Mouse (Mus musculus) frontal cortex, adult (tissue): ENCODE measurements at regions not wholly inside any gene's neighbourhood (a gene's known extent, or its start where the extent isn't known, plus 50 kb on each side); places are given as distances from the start of the nearest gene placed in this dataset.
"Not testable (repeated sequence)": the region's sequence is repeated elsewhere in the genome, so short reads cannot be mapped to it uniquely, and the experiment has no call there.

Experiments
- ATAC-seq: cut with Nextera tagmentation; 2 replicates; pipeline ENCODE4 v1.9.2; 2017; ENCODE audit warnings: mild to moderate bottlenecking, moderate library complexity, mixed read lengths; ENCODE audit not compliant: low TSS enrichment

DNA sequence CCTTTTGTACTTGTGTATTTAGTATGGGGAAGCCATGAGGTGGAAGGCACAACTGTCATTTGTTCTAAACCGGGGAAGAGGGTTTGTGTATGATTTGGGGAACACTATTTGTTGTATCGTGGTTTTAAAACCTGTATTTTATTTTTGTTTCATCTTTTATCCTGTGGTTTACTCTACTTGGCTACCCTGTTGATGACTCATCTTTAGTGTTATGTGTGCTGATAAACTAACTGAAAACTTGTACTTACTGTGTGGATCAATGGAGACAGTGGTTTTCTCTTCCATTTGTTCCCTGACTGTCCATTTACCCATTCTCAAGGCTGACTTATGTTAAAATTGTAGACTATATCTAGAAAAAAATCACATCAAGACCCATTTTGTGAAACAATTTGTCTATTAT lies 512.8 kb downstream of the Serpinb8 start:
- no peak for ATAC-seq

DNA sequence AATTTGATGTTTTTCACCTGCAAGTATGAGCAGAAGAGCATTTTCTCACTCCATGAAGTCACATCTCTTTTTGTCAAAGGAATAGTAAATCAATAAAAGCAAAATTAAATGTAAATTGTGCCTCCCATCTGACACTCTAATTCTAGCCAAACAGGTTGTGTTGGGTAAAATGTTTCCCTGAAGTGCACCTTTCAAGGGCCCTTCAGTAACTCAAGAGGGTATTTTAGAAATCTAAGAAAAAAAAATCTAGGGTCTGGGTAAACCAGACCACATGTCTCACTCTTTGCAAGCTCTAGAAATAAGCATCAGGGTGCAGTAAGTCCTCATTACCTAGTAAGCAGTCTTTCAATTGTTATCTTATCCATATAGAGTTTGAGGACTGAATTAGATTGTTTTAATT lies 521.2 kb downstream of the Serpinb8 start:
- no peak for ATAC-seq

DNA sequence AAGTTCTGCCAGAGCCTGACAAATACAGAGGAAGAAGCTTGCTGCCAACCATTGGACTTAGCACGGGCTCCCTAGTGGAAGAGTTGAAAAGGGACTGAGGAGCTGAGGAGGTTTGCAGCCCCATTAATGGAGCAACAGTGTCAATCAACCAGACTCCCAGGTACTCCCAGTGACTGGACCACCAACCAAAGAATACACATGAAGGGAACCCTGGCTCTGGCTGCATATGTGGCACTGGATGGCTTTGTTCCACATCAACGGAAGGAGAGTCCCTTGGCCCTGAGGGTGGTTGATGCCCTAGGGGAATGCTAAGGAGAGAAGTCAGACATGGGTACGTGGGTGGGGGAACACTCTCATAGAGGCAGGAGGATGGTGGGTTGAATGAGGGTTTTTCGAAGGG lies 537.6 kb downstream of the Serpinb8 start:
- no peak for ATAC-seq

DNA sequence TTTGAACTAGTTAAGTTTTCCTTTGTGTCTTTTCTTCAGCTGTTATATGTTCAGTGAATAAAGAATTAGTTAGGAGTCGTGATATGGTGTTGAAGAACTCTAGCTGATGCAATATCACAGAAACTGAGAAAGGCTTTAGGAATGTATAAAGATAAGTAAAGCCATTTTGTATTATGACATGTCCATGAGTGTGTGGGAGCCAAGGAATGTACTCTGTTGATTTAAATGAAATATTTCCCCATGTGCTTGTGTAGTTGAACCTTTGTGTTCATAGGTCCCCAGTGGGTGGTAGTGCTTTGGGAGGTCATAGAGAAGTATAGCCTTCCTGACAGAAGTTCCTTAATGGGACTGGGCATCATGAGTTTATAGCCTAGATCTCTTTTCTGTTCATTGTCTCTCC lies 542.2 kb downstream of the Serpinb8 start:
- ATAC-seq, result no peak

DNA sequence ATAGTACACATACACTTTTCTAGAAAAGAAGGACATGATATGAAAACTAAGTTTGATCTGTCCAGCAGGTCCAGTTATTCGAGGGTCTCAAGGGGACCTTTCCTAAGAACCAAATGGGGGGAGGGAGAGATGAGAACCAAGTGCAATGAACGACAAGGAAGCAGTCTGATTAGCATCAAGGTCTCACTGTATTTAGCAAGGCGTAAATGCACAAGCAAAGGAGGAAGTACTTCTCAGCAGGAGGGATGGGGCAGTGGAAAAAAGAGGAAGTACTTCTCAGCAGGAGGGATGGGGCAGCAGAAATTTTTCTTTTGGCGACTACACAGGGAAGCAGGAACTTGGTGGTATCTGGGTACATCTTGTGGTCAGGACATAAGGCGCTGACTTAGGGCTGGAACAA lies 545.5 kb downstream of the Serpinb8 start:
- not testable (repeated sequence) for ATAC-seq

DNA sequence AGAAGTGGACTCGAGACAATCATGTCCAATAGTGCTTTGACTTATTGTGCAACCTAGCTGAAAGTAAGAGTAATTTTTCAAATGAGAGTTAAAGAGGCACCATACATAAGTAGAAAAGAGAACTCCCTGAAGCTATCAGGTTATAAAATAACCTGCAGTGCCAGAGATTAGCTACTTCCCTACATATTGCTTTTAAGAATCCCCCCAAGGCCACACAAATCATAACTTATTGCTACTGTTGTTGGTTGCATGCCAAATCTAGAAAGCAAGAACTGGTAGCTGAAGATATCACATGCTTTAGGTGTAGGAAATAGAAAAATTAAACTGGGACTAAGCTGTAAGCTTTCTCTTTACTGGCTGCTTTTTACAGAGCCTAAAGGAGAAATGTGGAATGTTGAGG lies 554.3 kb downstream of the Serpinb8 start:
- no peak for ATAC-seq

DNA sequence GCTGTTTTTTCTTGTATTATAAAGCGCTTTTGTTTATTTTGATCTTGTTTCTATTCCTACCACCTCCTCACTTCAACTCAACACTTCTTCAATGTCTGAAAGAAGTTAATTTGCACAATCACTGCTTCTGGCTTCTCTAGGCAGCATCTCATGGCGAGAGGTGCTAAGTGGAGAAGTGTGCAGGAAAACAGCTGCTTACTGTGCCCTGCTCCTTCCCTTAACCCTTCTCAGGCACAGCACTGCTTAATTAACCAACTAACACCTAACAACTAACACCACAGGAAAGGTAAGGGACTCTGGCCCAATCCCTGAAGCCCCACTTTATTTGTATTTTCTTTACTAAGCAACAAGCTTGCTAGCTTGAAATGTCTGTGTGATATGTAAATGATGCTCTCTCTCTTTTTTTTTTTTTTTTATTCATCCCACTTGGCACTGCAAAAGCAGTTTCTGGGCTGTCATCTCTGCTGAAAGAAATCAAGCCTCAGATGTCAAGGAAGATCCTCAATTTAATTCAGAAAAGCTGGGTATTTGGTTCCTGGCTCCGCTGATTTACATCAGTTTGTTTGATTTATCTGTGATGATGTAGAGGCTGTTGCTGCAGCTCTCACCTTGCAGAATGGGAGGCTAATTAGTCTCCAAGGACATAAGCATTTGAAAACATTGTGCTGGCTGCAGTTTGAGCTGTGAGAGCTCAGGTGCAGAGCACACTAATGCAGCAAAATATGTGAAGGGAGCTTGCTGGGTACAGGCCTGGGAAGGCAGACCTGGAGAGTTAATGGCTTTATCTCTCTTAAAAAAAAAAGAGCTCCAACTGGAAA lies 591.8 kb downstream of the Serpinb8 start:
- ATAC-seq, result peak; percentile 57

DNA sequence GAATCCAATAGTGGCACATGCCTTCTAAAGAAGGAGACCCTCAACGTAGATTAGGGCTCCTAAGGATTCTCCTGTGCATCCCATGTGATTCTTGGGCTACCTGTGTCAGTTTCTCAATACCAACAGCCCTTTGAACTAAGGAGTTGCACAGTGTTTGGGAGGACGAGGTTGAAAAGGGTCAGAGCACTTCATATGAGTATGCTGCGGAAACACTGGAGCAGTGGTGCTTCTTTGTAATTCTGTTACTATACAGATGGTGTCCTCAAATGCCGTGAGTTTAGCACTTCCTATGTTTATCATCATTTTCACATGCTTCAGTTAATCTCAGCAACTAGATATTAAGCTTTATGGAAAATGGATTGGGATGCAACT lies 592.3 kb downstream of the Serpinb8 start:
- peak; percentile 52; the same call in 1 of the 2 replicates for ATAC-seq

DNA sequence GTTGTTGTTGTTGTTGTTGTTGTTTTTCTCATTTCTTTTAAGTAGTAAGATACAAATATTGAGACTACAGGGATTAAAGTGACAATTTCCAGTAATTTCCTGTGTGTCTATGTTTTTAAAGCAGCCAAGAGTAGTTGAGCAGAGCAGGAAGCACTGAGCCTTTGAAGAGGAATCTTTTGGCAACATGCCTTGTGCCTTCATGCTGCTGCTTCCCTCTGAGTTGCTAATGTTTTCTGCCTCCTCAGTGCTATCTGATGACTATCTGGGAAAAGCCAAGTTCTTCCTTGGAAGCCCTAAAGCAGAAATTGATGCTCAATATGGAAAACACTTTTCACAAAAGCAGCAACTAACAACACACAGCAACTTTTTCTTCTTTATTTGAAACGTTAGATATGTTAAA lies 634.2 kb downstream of the Serpinb8 start:
- ATAC-seq, result peak; percentile 88

DNA sequence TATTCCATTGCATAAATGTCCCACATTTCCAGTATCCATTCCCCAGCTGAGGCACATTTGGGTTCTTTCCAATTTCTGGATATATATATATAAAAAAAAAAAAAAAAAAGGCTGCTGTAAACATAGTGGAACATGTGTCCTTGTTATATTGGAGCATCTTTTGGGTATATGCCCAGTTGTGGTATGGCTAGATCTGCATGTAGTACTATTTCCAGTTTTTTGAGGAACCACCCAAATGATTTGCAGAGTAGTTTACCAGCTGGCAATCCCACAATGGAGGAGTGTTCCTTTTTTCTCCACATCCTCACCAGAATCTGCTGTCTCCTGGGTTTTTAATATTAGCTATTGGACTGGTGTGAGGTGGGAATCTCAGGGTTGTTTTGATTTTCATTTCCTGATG lies 650.3 kb downstream of the Serpinb8 start:
- no peak for ATAC-seq

DNA sequence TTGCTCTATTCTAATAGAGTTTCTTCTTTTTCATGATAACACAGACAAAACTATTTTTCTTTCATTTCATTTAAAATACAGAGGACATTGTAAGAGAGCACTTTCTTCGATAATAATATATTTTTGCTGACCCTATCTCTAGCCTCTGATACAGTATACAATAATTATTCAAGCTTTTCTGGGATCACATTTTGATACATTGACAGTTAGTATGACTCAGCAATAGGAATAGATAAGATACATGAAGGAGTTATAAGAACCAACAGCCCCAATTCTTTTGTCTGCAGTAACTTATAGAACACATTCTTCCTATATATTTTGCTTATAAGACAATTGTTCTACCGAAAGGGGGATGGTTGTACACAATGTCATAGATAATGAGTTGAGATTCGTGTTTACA lies 665.3 kb downstream of the Serpinb8 start:
- no peak for ATAC-seq

DNA sequence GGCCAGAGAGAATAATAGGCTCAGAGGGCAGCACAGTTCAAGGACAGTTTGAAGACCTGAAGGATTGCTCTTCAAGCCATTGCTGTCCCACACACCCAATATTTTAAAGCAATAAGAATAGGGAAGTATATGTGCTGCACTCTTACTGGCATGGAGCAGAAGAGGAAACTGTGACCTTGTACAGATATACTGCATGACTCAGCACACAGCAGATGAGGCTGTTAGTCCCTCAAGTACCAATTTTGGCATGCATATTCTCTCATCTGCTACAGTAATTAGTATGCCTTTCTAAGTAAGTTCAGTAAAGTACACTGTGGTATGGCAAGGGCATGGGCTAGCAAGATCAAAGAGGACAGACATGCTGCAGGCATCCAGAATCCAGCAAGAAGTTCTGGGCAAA lies 669.5 kb downstream of the Serpinb8 start:
- peak; percentile 59 for ATAC-seq

DNA sequence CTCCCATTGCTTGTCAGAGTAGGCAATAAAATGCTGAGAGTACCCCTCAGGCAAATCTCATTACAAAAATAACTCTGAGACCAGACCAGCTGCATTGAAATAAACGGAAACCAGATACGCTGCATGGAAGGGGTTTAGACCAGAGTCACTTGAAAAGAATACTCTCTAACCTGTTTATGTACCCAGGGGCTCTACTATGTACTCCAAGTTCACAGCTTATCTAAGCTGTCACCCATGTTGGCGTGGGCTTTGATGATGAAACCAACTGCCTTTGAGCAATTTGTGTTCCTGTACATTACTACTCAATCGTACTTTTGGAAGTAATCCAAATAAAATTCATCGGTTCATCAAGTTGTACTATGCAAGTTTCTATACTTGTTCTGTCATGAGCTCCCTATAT lies 692.3 kb downstream of the Serpinb8 start:
- no peak for ATAC-seq

DNA sequence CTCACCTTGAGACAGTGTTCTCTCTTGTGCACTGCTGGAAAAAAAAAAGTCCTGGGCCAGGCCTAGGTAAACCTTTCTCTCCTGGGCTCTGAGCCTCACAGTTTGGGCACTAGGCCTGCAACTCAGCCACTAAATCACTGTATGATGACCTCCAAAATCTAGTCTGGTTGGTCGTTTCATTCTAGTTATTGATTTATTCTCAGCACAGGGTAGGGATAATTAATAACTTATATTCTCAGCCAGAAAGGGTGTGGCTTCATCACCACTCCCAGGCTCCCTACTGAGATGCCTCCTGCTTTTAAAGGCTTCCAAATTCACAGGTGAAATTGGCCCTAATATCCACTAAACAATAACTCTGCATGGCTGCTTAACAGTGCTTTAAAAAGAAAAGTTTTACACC lies 696.8 kb downstream of the Serpinb8 start:
- no peak for ATAC-seq
